Mouse (Mus musculus) lung, postnatal 0 days (tissue): ENCODE results near the gene Atg14. TPM values are rescaled to one million over a fixed set of nuclear protein-coding genes. Genes with fewer than 3 reads are reported as not detected.

Experiments
- ATAC-seq: fragments of 200-750 bp; cut with Nextera tagmentation; 2 replicates; pipeline ENCODE4 v1.8.0; 2017; ENCODE audit warnings: moderate library complexity
- DNase-seq: peaks from one replicate; pipeline ENCODE4 v3.0.0-alpha.2; 2016; ENCODE audit warnings: low spot score
- H3K27ac ChIP-seq: fragments of 300-500 bp; sonication (generic); 2 replicates; pipeline ENCODE4 v1.5.1; 2014; ENCODE audit warnings: antibody characterized with exemption, mild to moderate bottlenecking, low read length, mixed read lengths
- H3K27me3 ChIP-seq: fragments of 300-500 bp; sonication (generic); replicated peaks from 2 replicates; pipeline ENCODE4 v1.6.1; 2014; ENCODE audit warnings: low read length, mixed read lengths; ENCODE audit not compliant: insufficient read depth
- H3K36me3 ChIP-seq: fragments of 300-500 bp; sonication (generic); 2 replicates; pipeline ENCODE4 v1.6.1; 2014; ENCODE audit warnings: low read length, mixed read lengths; ENCODE audit not compliant: insufficient read depth
- H3K4me1 ChIP-seq: fragments of 300-500 bp; sonication (generic); 2 replicates; pipeline ENCODE4 v1.6.1; 2014; ENCODE audit warnings: antibody characterized with exemption, low read depth, low read length, mixed read lengths; ENCODE audit not compliant: insufficient read depth
- H3K4me2 ChIP-seq: fragments of 300-500 bp; sonication (generic); replicated peaks from 2 replicates; pipeline ENCODE4 v1.6.1; 2014; ENCODE audit warnings: low read depth, mild to moderate bottlenecking, low read length, moderate library complexity, mixed read lengths
- H3K4me3 ChIP-seq: fragments of 300-500 bp; sonication (generic); 2 replicates; pipeline ENCODE4 v1.5.1; 2014; ENCODE audit warnings: low read depth, low read length
- H3K9ac ChIP-seq: fragments of 300-500 bp; sonication (generic); replicated peaks from 2 replicates; pipeline ENCODE4 v1.6.1; 2014; ENCODE audit warnings: low read depth, mild to moderate bottlenecking
- H3K9me3 ChIP-seq: fragments of 300-500 bp; sonication (generic); 2 replicates; pipeline ENCODE4 v1.6.1; 2016; ENCODE audit warnings: low read length, mixed read lengths
- CTCF ChIP-seq: IDR thresholded peaks from 2 replicates; pipeline ENCODE4 v1.5.1; 2016; ENCODE audit warnings: antibody characterized with exemption, mild to moderate bottlenecking
- EP300 ChIP-seq: IDR thresholded peaks from 2 replicates; pipeline ENCODE4 v1.6.1; 2016; ENCODE audit warnings: antibody characterized with exemption, mild to moderate bottlenecking, control low read depth
- WGBS: fragments of 180-500 bp; shearing (Covaris S2); extraction: QIAGEN DNeasy Blood & Tissue Kit; methylation state at CpG from one replicate; pipeline ENCODE4 v1.1.7; 2014; 5-methylcytosine and 5-hydroxymethylcytosine counted together
- polyA plus RNA-seq: library from polyadenylated mRNA; unstranded; fragments of >200 nt; fragmentation: Nextera tagmentation; extraction: Ambion mirVana; gene quantifications from 2 replicates; pipeline ENCODE4 v1.2.1, GENCODE M21; 2015

Atg14 gene
- polyA plus RNA-seq, 1 experiment from 2014 or later = 11.3 TPM

GRCm38 (mm10) chr14:47529019-47529418, 41.4 kb downstream of the Atg14 start:
- WGBS = 39% methylated on average over 8 of the region's 8 CpGs
- H3K4me2 ChIP-seq = no peak overlapping the region
- no peak for TF ChIP-seq EP300
- peak; percentile 86 for TF ChIP-seq CTCF
- H3K27me3 ChIP-seq = no peaks in the 10 kb centered on the region
- no peak overlapping the region for H3K27ac ChIP-seq
- H3K36me3 ChIP-seq = no peaks in the 10 kb centered on the region
- DNase-seq (peak; percentile 85), ATAC-seq (0 out of 2 replicates have a peak, but pooled peaks have one; percentile 32)
- no peak overlapping the region for H3K9ac ChIP-seq
- no peaks in the 10 kb centered on the region for H3K9me3 ChIP-seq
- H3K4me3 ChIP-seq = no peak overlapping the region
- H3K4me1 ChIP-seq = no peaks in the 10 kb centered on the region

GRCm38 (mm10) chr14:47528293-47528692, 42.2 kb downstream of the Atg14 start:
- 79% methylated on average over 3 of the region's 3 CpGs for WGBS
- no peak overlapping the region for H3K4me3 ChIP-seq
- ATAC-seq (no peak), DNase-seq (no peak)
- no peaks in the 10 kb centered on the region for H3K4me1 ChIP-seq
- TF ChIP-seq EP300 (no peak), CTCF (no peak)
- no peaks in the 10 kb centered on the region for H3K36me3 ChIP-seq
- H3K27me3 ChIP-seq = no peaks in the 10 kb centered on the region
- no peaks in the 10 kb centered on the region for H3K9me3 ChIP-seq
- no peak overlapping the region for H3K4me2 ChIP-seq
- no peak overlapping the region for H3K27ac ChIP-seq
- H3K9ac ChIP-seq = no peak overlapping the region

- H3K27me3 ChIP-seq = no peaks in the 10 kb centered on the region
- no peak overlapping the region for H3K4me2 ChIP-seq
- H3K4me1 ChIP-seq = no peaks in the 10 kb centered on the region
- H3K27ac ChIP-seq = no peak overlapping the region
- DNase-seq (no peak), ATAC-seq (no peak)
- TF ChIP-seq EP300 (no peak), CTCF (no peak)
- H3K4me3 ChIP-seq = no peak overlapping the region
- H3K9me3 ChIP-seq = no peaks in the 10 kb centered on the region
- no peak overlapping the region for H3K9ac ChIP-seq
- 91% methylated on average over 2 of the region's 2 CpGs for WGBS
- H3K36me3 ChIP-seq = no peaks in the 10 kb centered on the region
Observed at GRCm38 (mm10) chr14:47527833-47528232, 42.6 kb downstream of the Atg14 start.

- 91% methylated on average over 5 of the region's 5 CpGs for WGBS
- ATAC-seq (no peak), DNase-seq (no peak)
- no peak overlapping the region for H3K27ac ChIP-seq
- no peak overlapping the region for H3K4me2 ChIP-seq
- no peaks in the 10 kb centered on the region for H3K36me3 ChIP-seq
- TF ChIP-seq CTCF = no peak
- no peak for TF ChIP-seq EP300
- H3K9ac ChIP-seq = no peak overlapping the region
- H3K9me3 ChIP-seq = no peaks in the 10 kb centered on the region
- H3K4me3 ChIP-seq = no peak overlapping the region
- no peaks in the 10 kb centered on the region for H3K27me3 ChIP-seq
- H3K4me1 ChIP-seq = no peaks in the 10 kb centered on the region
Observed at GRCm38 (mm10) chr14:47525861-47526260, 44.6 kb downstream of the Atg14 start.

GRCm38 (mm10) chr14:47525374-47525773, 45.1 kb downstream of the Atg14 start:
- no peak for TF ChIP-seq CTCF
- no peak for TF ChIP-seq EP300
- no peak overlapping the region for H3K4me3 ChIP-seq
- ATAC-seq (no peak), DNase-seq (no peak)
- no peak overlapping the region for H3K27ac ChIP-seq
- no peak overlapping the region for H3K9ac ChIP-seq
- no peaks in the 10 kb centered on the region for H3K27me3 ChIP-seq
- no peaks in the 10 kb centered on the region for H3K36me3 ChIP-seq
- no peaks in the 10 kb centered on the region for H3K4me1 ChIP-seq
- 54% methylated on average over 8 of the region's 8 CpGs for WGBS
- no peaks in the 10 kb centered on the region for H3K9me3 ChIP-seq
- no peak overlapping the region for H3K4me2 ChIP-seq

- no peak overlapping the region for H3K4me3 ChIP-seq
- H3K4me2 ChIP-seq = no peak overlapping the region
- no peak overlapping the region for H3K9ac ChIP-seq
- DNase-seq (no peak), ATAC-seq (no peak)
- no peaks in the 10 kb centered on the region for H3K9me3 ChIP-seq
- WGBS = 29% methylated on average over 7 of the region's 7 CpGs
- 0 out of 2 replicates have a peak, but pooled peaks cover 2% of the 10 kb centered on the region for H3K4me1 ChIP-seq
- TF ChIP-seq EP300 (no peak; the same call in 1 of the 2 replicates), CTCF (no peak)
- no peaks in the 10 kb centered on the region for H3K36me3 ChIP-seq
- no peaks in the 10 kb centered on the region for H3K27me3 ChIP-seq
- no peak overlapping the region for H3K27ac ChIP-seq
Observed at GRCm38 (mm10) chr14:47522301-47522700, 48.1 kb downstream of the Atg14 start.

GRCm38 (mm10) chr14:47521609-47522008, 48.8 kb downstream of the Atg14 start:
- H3K27me3 ChIP-seq = no peaks in the 10 kb centered on the region
- H3K36me3 ChIP-seq = no peaks in the 10 kb centered on the region
- no peak overlapping the region for H3K27ac ChIP-seq
- no peak overlapping the region for H3K4me3 ChIP-seq
- no peak for DNase-seq
- H3K4me2 ChIP-seq = no peak overlapping the region
- no peak overlapping the region for H3K9ac ChIP-seq
- H3K4me1 ChIP-seq = peaks cover 2% of the 10 kb centered on the region; the same call in 1 of the 2 replicates
- TF ChIP-seq CTCF = no peak
- TF ChIP-seq EP300 = no peak
- no peaks in the 10 kb centered on the region for H3K9me3 ChIP-seq
- ATAC-seq = no peak
- WGBS = 89% methylated on average over 1 of the region's 1 CpGs
